Mouse (Mus musculus) right cerebral cortex, postnatal 25 days (tissue): ENCODE data around the gene Snhg11.

Experiments used
- DNase-seq: peaks from one replicate; pipeline ENCODE4 v3.0.0; 2022

Snhg11 gene

DNA sequence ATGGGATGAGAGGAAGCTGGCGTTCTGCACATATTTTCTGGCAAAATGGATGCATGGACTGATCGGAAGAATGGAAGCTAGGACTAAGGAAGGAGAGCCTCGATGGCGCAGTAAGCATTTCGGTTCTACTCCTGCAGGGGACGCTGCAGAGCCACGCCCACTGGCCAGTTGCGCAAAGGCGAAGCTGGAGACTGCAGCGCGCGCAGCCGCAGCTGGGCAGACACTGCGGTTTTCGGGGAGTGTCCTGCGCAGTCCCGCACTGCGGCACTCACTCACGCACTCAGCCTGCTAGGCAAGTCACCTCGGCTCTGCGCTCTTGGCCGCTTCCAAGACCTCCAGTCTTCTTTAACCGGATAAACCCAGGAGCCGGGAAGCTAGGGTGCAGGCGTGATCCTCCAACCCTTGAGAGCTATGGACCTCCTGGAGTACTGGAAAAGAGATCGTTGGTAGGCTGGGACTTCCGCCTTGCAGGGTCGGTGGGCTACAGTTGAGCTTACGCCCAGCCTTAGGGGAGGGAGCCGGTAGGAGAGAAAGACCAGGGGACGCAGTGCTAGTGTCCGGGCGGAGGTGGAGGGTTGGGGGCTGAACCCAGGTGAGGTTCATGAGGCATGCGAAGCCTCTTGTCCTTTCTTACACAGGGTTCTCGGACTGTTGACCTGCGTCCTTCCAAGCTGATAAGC, at the start of gene Snhg11:
TSS of gene Snhg11 (plus strand) at position 196 of the 680 bp plus-strand sequence.
- DNase-seq: peak; percentile 90

DNA sequence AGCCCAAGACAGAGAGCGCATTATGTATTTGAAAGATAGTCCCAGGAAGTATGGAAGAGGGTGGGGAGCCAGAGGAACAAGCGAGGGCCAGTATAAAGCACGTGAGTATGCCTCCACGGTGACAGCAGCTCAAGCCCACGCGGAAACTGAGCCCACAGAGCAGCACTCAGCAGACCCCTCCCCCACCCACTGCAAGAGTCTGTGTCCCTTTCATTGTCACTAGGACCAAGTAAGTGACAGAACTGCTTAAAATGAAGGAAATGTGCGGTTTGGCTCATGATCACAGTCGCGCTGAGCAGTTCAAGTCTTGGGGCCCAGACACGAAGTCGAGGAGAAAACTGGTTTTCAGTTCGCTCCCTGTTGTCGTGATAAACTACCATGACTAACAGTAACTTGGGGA, 41.1 kb upstream of the Snhg11 start:
- DNase-seq: no peak

DNA sequence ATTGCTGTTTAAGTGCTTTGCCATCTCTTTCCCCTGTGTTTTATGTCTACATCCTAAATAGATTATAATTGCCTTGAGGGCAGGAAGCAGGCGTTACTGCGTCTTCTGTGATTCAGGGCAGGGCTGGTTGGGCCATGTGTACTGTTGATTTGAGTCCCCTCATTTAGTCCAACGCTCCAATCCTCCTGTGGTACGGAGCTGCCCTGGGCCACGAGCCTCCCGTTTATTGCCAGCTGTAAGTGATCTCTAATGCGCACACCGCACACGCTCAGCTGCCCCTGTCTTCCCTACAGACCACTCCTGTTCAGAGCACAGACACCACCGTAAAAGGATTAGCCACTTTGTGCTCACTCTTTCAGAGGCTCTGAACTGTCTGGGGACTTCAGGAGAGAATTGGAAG, 37.7 kb upstream of the Snhg11 start:
- DNase-seq: no peak

DNA sequence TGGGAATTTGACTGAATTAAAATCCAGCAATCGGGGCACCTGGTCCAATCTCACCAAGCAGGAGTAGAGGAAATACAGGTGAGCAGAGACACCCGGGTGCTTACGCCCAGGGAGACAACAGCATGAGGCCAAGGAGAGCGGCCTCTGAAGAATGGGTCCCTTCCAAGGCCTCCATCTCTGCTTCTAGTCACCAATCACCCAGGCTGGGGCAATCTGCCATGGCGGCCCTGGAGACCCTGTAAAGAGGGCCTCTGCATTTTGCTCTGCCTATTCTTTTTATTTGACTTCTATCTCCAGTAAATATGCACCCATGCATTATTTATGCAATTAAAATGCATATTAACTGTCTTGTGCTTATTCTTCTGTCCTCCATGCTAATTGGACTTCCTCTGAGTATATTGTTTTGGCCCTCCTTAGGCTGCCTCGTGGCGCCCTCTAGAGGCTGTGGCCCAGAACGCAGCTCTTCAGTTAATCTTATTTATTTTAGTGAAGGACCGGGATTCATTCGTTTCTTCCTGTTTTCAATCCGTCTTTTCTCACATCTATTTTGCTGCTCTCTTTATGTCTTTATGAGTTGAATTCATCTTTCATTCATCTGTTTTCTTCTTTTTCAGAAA, 35.4 kb upstream of the Snhg11 start:
- DNase-seq: peak; percentile 31

DNA sequence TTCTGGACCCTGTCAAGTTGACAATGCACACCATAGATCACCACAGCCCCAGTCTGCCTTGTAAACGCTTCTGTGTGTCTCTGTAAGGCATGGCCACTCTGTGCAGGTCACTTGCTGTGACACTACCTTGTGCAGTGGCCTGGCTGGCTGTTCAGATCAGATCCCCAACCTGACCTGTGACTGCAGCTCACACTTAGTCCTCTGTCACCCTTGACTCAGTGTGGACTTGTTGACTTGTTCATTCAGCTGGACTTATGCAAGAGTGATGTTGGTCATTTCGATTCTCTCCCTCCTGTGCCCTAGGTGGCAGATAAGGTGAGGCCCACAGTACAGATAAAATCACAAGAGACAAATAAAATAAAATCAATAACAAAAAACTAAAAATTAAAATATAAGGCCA, 34.1 kb upstream of the Snhg11 start:
- no peak for DNase-seq

DNA sequence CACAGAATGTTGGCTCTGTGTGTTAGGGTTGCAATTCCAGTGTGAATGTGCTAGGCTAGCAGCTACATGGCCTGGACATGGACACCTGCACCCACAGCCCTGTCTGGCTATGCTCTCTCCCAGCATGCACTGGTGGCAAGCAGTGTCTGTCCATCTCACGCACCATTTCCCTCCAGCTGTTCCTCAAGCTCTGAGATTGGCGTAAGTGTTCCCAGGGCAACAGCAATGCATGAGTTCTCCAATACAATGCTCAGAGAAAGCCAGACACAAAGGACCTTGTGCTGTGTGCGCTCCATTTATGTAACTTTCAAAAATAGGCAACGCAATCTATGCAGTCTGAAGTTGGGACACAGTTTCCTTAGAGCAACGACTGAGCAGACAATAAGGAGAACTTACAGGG, 31.9 kb upstream of the Snhg11 start:
- DNase-seq: no peak

DNA sequence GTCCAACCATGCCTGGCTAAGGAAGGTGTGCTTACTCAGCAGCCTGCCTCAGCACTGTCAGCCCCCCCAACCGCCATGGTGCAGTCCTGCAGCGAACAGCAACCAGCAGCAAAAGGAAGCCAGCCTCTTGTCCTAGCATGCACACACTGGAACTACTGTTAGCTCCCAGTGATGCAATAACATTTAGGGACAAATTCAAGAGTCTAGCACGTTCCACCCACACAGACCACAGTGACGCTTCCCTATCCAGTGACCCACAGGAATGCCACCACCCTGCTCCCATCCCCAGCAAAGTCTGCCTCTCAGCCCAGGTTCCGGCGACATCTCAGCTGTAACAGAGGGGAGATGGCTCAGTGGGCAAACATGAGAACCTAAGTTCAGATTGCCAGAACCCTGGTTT, 29.0 kb upstream of the Snhg11 start:
- no peak for DNase-seq

DNA sequence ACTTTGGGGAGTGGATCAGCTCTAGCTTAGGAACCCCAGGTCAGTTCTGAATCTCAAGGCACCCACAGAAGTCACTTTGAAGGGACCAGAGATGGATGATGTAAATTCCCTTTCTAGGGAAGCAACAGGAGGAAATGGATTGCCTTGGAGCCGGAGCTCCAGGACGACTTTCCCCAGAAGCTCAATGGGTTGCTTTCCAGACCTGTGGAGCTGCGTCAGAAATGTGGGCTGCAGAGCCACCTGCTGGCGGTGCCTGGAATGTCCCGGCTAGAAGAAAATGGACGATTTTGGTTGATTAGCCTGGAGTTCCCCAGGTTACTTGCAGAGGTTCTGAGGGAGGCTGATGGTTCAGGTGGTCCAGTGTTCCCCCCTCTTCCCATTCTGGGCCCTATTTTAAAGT, 27.6 kb upstream of the Snhg11 start:
- peak; percentile 57 for DNase-seq

DNA sequence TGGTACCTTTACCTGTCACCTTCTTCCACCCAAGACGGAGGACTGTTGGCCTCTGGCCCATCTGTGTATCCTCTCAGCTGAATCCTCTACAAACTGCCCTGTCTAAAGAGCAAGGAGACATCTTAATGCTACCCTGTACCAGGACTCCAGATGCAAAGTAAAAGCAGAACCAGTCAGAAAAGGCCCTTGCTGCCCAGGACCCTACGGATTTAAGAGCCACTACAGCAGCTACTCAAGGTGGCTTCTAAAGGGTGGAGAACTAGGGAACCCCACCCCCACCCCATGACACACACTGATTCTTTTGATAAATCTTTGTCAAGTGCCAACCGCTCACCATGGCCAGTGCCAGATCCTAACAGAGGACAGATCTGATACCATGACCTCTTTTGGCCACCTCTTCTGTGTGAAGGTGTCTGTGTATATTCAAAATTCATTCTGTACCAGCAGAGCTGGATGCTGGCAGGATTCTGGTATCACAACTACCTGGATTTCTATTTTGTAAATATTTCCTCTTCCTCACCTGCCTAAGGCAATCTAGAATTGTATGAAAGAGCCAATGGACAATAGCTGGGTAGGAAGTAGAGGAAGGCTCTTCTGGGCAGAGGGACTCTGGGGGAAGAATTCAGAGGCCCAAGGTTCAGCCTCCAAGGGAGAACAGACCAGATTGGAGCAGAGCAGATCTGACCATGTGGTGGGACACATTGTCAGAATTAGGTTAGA, 22.5 kb upstream of the Snhg11 start:
- DNase-seq: no peak

DNA sequence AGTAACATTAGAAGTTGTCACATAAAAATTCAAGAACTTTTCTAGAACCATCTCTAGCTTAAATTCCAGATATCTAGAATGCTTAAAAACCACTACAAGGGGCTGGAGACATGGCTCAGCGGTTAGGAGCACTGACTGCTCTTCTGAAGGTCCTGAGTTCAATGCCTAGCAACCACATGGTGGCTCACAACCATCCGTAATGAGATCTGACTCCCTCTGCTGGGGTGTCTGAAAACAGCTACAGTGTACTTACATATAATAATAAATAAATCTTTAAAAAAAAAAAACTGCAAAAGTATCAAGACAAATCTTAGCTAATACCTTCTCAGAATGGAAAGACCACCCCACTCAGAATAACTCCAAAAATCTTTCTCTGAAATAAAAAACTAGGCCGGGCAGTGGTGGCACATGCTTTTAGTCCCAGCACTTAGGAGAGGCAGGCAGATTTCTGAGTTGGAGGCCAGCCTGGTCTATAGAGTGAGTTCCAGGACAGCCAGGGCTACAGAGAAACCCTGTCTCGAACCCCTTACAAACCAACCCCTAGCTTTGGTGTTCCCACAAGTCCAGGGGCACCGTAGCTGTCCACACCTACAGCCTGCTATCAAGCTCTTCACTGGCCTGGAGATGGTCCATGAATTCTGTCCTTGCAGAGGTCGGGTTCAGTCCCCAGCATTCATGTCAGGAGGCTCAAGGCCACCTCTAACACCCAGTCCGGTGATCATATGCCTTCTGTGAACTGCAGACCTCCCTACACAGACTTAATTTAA, 20.9 kb upstream of the Snhg11 start:
- DNase-seq: no peak

DNA sequence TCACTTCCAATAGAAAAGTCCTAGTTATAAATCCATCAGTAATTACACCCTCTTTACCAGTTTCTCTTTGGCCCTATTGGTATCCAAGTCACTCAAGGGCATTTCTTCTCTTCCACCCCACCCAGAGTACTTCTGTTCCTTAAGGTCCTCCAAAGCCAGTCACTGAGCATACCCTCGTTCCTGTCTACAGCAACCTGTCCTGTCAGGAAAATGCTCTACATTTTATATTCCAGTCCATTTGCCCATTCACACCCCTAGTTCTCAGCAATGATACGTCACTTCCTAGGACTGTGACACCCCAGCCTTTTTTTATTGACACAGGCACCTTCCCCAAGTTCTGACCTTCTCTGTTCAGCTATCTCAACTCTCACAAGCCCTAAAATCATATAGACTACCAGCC, 20.2 kb upstream of the Snhg11 start:
- DNase-seq: no peak

DNA sequence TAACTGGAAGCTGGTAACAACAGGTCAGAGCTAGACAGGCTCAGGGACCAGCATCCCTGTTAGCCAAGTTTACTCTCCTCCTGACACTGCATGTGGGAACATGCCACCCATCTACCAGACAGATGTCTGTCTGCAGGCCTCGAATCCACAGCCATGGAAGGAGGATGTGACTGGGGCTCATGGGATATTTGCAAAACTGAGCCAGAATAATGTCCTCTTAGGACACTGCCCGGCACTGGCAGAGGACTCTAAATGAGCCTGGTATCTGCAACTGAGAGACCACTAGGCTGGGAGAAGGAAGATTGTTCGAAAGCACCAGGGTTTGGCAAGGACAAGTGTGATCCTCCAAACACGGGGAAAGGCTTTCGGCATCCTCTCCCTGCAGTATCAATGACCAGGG, 19.3 kb upstream of the Snhg11 start:
- no peak for DNase-seq

DNA sequence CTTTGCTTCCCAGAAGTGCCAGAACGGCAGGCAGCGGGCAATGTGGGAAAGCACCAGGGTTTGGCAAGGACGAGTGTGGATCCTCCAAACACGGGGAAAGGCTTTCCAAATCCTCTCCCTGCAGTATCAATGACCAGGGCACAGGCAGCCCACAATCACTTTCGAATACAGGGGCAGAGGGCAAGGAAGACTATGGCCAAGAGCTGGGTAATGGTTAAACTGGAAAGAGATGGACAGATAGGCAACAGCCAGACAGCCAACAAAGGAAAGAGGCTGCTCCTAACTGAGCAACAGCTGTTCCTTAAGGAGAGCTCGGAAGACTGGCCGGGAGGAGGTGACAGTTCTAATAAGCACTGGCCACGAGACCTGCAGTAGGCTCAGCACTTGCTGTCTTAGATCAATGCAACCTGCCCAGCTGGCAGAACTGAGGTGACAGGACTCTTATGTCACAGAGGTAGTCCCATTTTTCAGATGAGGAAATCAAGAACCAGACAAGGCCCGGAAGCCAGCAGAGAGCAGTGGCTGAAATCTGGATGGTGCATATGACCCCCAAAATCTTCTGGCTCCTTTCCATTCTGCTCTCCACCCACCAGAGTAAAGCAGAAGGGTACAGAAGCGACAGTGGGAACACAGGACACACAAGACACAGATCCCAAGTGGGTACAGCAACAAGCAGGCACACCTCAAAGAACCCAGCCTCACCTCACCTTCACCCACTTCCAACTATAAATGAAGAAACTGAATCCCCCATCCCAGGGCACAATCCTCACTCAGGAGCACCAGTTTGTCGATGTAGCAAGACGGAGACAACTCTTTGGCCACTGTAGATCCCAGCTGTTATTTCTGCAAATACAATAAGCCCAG, 15.4 kb upstream of the Snhg11 start:
- no peak for DNase-seq

DNA sequence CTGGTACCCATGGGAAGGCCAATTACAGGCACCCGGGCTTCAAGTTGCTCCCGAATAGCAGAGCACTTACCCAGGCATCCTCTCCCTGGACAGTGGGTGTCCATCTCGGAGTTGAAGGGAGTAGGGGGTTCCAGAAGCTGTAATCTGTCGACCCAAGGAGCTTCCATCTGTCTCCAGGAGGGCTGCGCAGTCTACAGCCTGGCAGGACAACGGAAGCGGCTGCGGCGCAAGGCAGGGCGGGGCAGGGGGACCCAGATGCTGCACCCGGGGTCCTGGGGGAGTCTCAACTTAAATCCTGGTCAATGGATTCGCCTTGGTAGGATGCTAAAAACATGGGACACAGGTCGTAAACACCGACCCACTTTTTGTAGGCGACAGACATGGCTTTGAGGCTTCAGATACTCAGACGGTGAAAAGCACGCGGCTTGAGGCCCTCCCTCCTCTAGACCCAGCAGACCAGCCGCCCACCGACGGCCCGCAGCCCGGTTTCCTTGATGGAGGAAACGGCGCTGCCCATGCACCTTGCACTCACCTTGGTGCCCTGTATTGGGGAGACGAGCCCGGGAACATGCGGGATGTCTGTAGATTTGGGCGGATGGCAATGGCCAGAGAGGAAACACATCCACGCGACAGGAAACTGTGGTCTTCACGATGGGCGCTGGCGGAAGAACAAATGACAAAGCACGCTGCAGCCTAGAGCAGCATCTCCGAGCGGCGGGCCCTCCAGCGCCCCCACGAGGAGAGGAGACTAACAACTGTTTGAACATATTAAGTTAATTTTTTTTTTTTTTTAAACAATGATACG, 14.4 kb upstream of the Snhg11 start:
- DNase-seq: peak; percentile 85

DNA sequence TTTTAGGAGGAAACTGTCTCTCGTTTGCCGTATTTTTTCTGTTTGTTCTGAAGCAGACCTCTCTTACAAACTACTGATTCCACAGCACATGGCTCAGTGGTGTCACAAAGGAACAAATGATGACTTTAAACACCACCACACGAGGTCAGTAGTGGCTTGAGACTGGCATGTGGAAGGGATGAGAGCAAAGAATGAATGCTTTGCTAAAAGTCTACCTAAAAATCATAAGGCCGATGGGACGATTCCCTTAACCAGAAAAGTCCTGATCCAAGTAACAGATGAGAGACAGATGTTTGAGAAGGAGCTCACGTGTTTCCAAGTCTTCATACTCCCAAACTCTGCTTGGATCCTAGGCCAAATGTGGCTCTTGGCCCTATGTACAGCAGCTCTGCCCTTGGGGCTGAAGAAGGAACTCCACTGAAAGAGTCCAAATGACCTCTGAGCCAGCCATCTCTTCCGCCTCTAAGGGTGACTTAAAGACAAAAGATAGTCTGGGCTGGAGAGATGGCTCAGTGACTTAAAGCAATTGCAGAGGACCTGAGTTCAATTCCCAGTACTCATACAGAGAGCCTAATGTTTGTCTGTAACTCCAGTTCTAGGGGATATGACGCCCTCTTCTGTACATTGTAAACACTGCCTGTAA, 13.6 kb upstream of the Snhg11 start:
- no peak for DNase-seq

DNA sequence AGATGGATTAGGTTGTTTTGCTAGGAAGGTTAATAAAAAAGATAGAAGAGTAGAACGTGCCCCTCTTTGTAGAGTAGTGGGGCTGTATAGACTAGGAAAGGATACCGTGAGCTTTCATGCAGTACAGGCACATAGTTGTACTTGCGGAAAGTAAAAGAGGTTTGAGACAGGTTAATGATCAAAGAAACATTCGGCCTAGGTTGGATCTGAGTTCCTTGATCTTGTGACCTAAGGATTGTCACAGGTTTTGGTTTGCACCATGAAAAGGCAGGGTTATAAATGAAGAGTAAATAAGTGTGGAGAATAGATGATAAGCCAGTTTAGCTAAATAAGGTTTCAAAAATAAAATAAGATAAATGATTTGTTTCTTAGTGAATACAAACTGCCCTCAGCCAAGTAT, 11.3 kb upstream of the Snhg11 start:
- DNase-seq: no peak

DNA sequence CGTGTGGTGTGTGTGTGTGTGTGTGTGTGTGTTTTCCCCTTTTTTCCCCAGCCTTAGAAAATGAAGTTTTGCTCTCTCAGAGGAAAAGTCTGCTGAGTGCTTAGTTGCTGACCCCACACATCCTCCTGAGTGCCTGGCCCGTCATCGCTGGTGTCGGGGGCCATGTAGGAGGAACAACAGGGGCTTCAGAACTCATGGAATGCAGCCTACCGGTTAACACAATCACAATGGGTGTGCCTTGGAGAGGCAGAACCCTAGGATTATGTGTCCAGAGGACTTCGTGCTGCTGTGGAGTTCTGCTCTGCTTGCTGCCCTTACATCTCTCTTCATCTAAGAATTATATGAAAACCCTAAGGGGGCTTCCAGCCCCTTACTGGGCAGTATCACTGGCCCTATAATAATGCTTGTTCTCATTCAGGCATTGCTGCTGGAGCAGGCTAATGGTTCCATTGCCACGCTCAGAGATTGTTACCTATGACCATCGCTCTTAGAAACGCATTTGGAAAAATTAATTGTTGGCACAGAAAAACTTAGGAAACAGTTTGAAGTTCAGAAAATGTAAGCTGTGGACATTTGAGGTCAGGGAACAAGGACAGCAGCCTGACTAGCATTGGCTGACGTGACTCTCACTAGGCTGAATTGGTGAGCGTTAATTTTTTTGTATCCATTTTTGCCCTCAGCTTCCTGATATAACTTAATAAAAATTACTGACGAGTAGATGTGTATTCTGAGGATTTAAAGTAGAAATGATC, 10.2 kb upstream of the Snhg11 start:
- DNase-seq: no peak

DNA sequence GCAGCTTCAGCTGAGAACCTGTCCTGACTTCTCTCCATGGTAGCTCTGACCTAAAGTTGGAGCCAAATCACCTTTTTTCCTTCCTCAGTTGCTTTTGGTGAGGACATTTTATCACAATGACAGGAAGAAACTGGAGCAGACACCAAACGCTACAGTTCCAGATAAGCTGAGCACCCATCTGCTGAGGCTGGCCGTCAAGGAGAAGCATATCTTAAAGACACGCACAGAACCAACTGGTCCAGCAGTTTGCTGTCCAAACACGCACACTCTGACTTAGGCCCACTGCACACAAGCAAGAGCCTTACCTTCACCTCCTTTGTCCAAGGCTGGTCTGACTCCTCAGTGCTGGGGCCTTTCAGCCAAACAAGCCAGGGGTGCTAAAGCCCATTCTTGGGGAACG, 7.8 kb upstream of the Snhg11 start:
- DNase-seq: no peak

DNA sequence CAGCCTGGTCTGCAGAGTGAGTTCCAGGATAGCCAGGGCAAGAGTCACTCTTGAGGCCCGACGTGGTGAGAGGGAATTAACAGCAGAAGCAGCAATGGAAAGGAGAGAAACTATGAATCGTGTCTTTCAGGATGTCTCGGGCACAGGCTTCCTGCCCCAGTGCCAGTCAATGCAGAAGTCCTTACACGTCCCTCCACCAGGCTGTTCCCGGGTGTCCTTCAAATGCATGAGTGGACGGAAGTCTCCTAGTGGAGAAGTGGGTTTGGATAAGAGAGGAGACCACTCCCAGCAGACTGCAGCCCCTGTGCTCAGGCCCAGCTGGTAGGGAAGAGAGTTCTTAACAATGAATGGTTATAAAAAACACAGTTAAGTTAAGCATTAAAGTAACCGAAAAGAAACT, 7.1 kb upstream of the Snhg11 start:
- no peak for DNase-seq

DNA sequence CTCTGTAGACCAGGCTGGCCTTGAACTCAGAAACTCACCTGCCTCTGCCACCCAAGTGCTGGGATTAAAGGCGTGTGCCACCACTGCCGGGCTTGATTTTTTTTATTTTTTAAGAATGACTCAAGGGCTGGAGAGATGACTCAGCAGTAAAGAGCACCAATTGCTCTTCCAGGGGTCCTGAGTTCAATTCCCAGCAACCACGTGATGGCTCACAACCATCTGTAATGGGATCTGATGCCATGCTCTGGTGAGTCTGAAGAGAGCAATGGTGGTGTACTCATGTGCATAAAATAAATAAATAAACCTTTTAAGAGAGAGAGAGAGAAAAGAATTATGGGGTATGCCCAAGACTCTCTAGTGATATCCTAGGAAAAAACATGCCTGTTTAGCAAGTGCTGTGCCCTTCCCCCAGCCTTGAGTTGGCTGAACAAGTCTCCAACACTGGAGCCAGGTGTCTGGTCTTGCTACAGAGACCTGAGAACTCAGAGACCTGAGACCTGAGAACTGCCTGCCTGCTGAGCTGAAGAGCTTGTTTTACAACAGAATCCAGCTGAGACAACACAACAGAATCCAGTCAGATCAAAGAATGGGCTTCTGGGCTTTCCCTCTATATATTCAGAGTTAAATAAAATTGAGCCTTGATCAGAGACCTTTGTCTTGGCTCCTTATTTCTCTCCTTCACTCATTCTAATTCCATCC, 5.8 kb upstream of the Snhg11 start:
- DNase-seq: no peak
